Mouse (Mus musculus) bone marrow macrophage, adult 2 months (primary cell): Measurements from ENCODE around the gene Nfat5.

ENCODE experiments used
- CTCF ChIP-seq: IDR thresholded peaks from 2 replicates; pipeline ENCODE4 v1.5.1; 2012; ENCODE audit warnings: low read depth, mild to moderate bottlenecking, low read length, moderate library complexity
- POLR2A ChIP-seq: IDR thresholded peaks from 2 replicates; pipeline ENCODE4 v1.6.1; 2012; ENCODE audit warnings: mild to moderate bottlenecking, low read depth, low read length, borderline replicate concordance

- no peak for TF ChIP-seq CTCF
- no peak for TF ChIP-seq POLR2A
Observed at GRCm38 (mm10) chr8:107265811-107266210, 27.5 kb upstream of the Nfat5 start.
